Mouse (Mus musculus): ENCODE results near the gene Las1l.
"Not testable (repeated sequence)": the region's sequence is repeated elsewhere in the genome, so short reads cannot be mapped to it uniquely, and the experiment has no call there.

Gene Las1l

GRCm38 (mm10) chrX:95956497-95957293 is at the start of gene Las1l:
TSS of gene Las1l (minus strand) at chrX:95956962.
- DNase-seq = peak; percentile 93

- peak; percentile 18 for DNase-seq
These were observed 49.6 kb upstream of the Las1l start for GRCm38 (mm10) chrX:96006395-96006794.

GRCm38 (mm10) chrX:95999601-96000000 is 42.8 kb upstream of the Las1l start:
- DNase-seq = no peak

- DNase-seq = no peak
These were observed 36.4 kb upstream of the Las1l start for GRCm38 (mm10) chrX:95993206-95993605.

- no peak for DNase-seq
These were observed 13.2 kb upstream of the Las1l start for GRCm38 (mm10) chrX:95969936-95970335.

GRCm38 (mm10) chrX:95969116-95969515 is 12.4 kb upstream of the Las1l start:
- no peak for DNase-seq

- DNase-seq = peak; percentile 82
These were observed 11.8 kb upstream of the Las1l start for GRCm38 (mm10) chrX:95968594-95968965.

GRCm38 (mm10) chrX:95967847-95968593 is 11.3 kb upstream of the Las1l start:
- peak; percentile 65 for DNase-seq

GRCm38 (mm10) chrX:95965036-95965435 is 8.3 kb upstream of the Las1l start:
- no peak for DNase-seq

GRCm38 (mm10) chrX:95963366-95963765 is 6.6 kb upstream of the Las1l start:
- no peak for DNase-seq

- DNase-seq = not testable (repeated sequence)
These were observed 699 bp upstream of the Las1l start for GRCm38 (mm10) chrX:95957461-95957860.

GRCm38 (mm10) chrX:95950776-95951175 is 6.0 kb downstream of the Las1l start:
- DNase-seq = peak; percentile 63

GRCm38 (mm10) chrX:95948135-95948534 is 8.6 kb downstream of the Las1l start:
- DNase-seq = no peak

GRCm38 (mm10) chrX:95945496-95945895 is 11.3 kb downstream of the Las1l start:
- DNase-seq = peak; percentile 14

GRCm38 (mm10) chrX:95935481-95935880 is 21.3 kb downstream of the Las1l start:
- no peak for DNase-seq

- no peak for DNase-seq
These were observed 54.0 kb downstream of the Las1l start for GRCm38 (mm10) chrX:95902716-95903115.
